Mouse (Mus musculus) kidney, postnatal 36 days (tissue): ENCODE measurements around the gene Gm10959.
"Not testable (repeated sequence)": the region's sequence is repeated elsewhere in the genome, so short reads cannot be mapped to it uniquely, and the experiment has no call there.

ENCODE experiments used
- DNase-seq, 2 experiments: peaks; one replicate each; pipeline ENCODE4 v3.0.0; 2021 to 2022; ENCODE audit warnings: mixed read lengths in 2 of 2

The Gm10959 gene

DNA sequence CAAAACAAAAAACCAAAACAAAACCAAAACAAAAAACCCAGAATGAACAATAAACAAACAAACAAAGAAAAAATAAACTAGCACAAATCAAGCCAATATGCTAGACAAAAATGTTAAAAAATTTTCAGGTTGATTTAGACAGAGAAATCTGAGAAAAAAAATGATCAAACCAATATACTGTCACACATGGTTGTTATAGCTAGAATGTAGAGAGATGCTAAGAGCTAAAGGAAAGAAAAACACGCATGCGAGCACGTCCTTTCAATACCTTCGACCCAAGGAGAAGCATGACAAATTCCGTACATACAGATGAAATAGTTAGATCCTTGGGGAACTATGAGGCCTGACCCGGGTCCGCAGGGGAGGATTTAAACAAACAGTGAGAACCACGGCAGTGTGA, at the start of gene Gm10959:
Gm10959 (minus strand) TSS at position 101 of the 400 bp plus-strand sequence.
- DNase-seq, result no peak

DNA sequence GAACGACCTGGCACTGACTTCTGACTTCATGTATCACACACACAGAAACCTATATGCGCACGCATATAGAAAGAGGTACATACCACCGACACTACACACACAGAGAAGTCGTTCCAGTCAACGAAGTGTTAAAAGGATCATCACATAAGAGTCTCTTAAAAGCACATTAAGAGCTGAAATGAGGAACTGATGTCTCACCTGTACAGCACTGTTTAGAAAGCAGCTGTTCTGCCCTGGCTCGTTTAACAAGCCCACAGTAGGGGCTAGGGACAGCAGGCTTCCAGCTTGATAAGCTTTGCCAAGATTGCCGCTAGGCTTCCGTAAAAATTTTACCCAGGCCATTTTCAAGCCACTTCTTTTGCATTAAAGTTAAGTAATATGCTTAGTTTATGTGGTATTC, 49.2 kb upstream of the Gm10959 start:
- DNase-seq, result no peak

DNA sequence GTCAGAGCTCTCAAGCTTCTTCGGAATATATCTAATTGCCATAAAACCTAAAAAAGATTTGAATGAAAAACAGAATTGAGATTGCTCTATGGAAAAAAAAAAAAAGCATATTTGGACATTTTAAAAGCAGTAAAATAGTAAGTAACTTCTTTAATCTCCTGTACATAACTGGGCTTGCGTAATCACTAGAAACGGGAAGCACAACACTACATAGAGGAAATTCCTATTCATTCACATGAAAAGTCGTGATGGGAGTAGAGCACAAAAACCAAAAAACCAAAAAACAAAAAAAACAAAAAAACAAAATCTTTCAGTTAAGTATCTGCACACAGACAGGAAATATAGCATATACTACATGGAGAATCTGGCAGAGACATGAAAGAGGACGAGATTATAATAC, 45.1 kb upstream of the Gm10959 start:
- DNase-seq, result no peak

DNA sequence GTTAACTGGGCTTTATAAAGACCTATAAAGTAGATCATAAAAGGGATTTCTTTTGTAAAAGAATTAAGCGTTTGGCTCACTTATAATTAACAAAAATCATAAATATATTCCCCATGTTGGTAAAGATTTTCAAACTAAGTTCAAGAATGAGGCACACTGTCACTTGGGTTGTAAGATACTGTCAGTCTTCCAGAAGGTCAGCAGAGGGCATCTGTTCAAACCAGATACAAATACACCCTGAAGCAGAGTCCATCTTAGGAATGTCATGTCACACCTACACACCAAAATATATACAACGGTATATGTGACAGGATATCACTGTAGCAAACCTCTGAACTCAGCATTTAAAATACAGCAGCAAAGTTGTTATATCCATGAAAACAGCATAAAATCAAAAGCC, 31.0 kb upstream of the Gm10959 start:
- DNase-seq, result no peak

DNA sequence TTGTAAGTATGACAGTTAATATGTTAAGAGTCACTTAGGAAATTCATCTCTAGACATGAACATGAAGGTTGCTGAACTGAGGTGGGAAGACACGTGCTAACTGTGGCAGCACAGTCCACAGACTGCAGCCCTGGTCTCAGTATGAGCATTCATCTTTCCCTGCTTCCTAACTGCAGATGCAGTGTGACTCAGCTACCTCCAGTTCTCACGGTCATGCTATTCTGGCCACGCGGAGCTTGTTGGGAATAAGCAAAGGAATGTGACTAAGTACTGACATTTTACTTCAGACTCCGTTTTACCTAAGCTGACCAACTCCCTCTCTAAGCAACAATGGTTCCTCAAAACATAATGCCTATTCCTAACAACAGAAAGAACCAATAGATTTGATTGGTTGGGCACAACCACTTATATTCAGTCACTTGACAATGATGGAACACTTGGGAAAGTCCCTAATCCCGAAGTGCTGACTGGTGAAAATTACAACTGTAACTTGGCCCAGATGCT, 24.3 kb upstream of the Gm10959 start:
- DNase-seq, result no peak

DNA sequence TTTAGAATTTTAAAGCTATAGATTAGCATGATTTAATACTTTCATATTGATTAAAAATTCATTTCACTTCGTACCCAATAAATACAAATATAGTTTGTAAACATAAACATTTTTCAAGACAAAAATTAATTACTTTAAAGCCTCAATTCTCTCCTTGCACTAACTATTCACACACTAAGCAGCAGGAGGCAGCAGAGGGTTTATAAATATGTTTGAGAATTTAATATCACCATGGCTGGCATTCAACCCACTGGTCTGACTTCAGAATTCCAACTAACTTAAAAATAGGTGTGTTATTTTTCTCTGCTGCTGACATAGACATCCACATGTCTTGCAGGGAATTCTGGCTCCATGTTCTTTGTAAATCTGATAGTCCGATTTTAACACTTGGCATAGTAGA, 20.1 kb upstream of the Gm10959 start:
- DNase-seq, result peak; percentile 39 to 64

DNA sequence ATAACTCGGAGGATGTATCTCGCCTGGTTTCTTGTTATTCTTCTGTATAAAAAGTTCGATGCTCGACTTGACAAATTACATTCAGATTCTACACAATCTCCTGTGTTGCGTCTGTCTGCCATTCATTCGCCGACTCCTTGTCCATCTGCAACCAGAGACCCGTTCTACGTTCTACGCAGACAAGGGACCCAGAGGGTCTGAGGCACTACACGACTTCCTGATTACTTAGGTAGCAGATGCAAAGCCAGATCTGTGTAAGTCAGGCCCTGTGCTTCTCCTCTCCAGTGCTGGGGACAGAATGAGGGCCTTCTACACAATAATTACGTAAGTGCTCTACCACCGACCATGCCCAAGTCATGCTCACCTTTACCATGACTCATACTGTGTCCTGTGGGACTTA, 18.0 kb upstream of the Gm10959 start:
- DNase-seq, result not testable (repeated sequence)

DNA sequence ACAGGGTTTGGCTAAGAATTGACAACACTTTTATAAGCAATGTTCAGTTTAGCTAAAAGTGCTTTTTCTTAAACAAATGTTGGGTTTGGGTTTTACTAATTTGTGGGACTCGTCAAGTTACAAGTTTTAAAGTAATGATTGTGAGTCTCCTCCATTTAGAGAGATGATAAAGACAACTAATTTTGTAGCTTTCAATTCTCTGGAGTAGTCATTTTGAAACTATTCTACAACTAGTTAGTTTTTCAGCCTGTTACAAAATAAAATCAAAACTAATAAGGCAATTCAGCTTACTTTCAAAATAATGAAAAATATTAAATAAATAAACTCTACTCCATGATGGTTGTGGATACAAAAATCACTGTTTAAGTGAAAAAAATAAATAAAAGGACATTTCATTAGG, 13.3 kb upstream of the Gm10959 start:
- DNase-seq, result no peak

DNA sequence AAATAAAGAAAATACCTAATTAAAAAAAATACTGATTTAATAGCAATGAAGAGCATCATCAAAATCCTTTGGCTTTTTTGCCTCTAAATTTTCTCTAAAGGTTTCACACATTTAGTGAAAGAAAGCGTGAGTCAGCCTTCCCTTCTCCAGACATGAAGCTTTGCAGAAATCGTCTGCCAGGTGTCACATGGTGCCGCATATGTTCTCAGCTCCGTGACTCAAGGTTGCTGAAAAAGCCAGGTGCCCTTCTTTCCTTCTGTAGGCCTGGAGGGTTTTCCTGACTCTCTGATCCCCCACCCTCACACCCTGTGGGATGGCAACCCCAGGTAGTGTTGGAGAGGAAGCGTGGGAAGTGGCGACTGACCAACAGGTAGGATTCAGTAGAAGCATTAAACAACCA, 10.6 kb upstream of the Gm10959 start:
- DNase-seq, result no peak

DNA sequence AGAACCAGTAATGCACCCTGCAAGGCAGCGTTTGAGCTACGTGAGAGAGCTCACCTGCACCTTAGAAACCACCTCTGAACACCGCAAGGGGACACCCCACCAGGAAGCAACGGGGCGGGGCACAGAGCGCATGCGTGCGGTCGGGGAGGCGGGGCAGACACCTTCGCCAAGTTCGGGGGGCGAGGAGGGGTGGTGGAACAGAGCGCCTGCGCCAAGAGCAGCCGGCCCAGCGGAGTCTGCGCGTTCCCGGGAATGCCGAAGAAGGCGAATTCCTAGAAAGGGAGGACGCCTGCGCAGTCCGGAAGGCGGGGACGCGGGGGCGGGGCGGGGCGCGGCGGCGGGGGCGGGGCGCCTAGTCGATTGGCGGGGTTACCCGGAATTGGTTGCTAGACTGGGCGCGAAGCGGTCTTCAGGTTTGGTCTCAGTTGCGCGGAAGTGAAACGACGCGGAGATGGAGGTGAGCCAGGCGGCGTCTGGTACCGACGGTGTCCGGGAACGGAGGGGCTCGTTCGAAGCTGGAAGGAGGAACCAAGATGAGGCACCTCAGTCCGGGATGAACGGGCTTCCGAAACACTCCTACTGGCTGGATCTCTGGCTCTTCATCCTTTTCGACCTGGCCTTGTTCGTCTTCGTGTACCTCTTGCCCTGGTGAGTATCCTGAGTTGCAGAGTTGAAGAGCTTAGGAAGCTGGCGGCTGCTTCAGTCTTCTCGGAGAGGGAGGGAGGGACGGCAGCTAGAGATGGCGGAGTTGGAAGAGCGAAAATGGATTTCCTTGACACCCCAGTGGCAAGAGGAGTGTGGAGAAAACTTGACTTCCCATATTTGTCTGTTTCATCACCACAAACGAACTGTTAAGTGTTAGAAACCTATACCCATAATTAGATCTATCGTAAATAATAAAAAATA, 5.1 kb upstream of the Gm10959 start, which contains the start of gene 1810037I17Rik:
1810037I17Rik (plus strand) TSS at position 195 of the 906 bp plus-strand sequence.
- DNase-seq, result peak; percentile 97 to 99

DNA sequence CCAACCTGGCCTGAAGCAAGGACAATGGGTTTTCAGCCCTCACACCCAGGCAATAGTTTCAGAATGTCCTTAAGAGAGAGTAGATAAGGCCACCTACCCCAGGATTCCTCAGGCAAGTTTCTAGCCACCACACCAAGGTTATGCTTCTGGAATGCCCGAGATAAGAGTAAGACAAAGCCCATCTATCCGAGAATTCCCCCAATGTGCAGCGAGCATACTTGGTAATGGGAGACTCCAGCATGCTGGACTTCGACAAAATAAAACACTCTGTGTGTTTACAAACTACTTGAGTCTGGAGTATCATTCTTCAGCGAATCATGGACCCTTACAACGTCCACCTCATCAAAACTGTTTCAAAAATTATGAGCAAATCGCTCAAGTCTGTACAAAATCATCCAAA, 4.0 kb upstream of the Gm10959 start:
- no peak for DNase-seq

DNA sequence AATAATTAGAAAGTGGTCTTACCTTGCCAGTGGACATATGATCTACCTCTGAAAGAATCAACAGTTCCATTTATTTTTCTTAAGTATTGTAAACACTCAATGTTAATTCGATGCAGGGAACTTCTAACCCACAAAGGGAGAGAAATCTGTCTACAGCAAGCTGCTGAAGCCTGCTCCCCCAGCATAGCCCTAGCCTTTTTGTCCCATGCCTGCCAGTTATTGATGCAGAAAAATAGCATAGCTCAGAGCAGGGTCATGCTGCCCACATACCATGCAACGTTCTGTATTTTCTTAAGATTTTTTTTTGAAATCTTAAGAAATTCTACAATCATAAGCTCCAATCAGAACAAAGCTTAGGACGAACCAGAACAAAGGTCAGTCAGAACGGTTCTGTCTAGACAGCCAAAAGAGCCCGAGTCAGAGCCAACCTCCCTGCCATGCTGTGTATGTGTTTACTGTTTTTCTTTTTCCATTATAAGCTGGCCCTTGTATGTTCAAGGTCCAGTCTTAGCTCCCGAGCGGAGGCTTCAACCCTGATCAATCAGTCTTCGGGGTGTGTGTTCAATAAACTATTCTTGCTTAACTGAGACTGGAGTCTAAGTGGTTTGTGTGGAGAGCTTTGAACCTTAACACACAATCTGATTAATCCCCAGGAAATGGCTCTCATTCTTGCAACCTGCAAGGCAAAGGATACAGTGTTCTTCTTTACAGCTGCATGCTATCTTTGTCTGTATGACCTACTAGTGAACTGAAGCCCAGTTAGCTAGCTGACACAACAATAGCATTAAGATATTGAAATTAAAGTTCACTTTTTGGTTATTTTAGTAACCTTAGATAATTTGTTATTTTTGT, 2.7 kb upstream of the Gm10959 start:
- peak; percentile 53 to 56 for DNase-seq

DNA sequence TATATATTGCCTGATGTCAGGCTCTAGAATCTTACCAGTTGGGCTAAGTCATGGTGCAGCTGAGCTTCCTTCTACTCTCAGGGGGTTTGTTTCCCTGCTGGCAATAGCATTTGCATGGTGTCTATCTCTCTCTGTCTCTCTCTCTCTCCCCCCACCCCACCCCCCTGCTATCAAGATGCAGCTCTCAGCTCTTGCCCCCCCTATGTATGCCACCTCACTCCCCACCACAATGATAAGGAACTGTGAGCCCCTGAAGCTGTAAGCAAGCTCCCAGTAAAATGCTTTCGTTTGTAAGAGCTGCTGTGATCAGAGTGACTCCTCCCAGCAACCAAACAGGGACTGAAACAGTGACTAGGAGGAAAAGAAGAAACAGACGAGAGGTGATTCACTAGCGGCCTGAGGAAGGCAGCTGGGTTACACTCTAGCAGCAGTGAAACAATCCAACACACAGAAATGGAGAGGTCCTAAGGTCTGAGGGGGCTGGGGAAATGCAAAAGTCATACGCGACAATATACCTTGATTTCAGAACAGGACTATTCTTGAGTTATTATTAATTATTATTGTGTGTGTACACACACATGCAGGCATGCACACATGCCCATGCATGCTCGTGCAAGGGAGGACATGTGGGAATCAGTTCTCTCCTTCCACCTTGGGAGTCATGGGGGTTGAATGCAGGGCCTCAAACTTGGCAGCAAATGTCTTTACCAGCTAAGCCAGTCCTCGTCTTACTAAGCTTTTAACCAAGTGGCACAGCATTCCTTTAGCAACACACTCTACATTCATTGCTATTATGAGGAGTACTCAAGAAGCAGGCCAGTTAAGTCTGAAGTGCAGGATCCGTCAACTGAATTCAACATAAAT, 1.6 kb upstream of the Gm10959 start:
- DNase-seq, result no peak

DNA sequence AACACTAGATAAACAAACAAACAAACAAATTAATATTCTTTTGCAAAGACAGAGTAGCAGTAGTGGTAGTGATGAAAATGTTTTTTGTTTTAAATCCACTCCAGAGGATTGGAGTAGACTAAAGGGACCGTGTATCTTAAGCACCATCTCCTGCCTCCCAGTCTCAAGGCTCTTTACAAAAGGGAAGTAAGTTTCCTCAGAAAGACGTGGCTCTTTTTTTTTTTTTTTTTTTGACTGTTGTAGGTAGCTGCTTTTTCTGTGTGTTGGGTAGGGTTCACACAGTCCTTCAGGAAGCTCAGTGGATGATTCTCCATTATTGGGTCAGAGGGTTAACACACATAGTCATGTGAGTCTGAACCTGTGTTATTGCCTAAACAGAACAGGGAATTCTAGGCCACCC, 488 bp downstream of the Gm10959 start:
- no peak for DNase-seq

DNA sequence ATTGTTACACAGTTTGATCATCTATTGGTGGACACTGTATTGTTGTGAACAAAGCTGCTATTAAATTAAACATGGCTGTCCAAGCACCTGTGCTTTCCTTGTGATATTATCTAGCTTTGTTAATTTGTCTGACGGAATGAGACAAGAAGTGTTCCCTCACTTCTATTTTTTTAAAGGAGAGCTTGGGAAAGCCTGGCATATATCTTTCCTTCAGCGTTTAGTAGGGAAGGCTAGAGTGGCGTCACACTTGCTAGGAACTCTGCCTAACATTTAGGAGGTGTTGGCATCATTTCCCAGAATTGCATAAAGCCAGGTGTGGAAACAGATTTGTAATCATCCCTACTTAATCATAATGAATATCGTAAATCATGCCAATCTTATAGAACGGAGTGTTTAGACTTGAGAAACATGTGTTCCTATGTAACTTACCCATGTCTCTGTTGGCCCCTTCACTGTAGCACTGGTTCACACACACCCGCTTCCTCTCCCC, 2.9 kb downstream of the Gm10959 start:
- no peak for DNase-seq

DNA sequence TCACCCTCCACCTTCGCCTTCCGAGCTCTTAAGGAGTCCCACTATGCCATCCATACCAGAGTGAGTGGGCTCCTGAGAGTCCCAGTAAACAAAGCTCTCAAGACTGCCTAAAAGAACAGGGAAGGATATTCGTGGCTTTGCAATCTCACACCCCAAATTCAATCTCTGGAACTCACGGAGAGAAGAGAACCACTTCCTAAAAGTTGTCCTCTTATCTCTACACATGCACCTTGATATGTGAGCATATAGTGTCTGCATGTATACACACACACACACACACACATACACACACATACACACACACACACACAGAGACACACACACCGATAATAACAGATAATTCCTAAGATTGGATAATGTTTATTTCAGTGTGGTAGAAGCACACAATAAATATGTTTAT, 3.7 kb downstream of the Gm10959 start:
- DNase-seq, result no peak

DNA sequence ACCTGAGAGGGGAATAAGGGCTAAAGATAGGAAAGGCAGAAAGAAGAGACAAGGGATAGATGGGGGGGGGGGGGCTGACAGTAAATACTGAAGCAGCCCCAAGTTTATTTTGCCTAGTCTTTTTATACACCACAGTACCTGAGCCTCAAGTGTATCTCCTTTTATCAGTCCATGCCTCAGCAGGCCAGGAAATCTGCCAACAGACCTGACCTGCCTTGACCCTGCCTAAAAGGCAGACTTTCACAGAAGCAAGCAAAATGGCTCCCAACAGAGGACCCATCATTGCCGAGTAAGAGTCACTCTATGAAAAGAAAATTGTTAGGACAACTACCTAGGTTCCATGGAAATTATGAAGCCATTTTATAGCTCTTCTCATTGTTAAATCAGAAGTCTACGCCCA, 11.3 kb downstream of the Gm10959 start:
- DNase-seq, result no peak

DNA sequence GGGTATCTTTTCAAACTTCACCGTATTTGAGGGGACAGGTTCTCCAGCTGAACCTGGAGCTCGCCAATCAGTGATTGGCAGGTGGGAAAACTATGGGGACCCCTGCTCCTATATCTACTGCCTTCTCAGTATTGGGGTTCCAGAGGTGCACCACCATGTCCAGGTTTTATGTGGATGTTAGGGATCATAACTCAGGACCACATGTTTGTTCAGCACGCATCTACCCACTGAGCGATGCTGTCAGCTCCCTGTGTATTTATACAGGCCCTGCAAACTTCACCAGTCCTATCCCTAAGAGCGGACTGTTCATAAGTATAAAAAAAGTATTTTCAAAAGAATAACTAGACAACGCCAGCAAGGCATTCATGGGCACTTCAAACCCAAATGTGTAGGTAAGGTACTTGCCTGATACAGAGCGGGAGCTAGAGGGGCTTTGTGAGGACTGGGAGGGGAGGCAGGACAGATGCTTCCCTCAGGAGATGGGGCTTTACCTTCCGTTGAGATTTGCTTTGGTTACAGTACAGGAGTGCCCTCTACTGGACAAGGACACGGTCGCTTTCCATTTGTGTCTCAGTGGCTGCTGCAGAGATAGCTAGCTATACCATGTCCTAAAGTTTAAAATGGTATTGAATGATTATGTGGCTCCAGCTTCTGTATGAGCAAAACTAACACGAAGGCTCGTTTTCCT, 15.3 kb downstream of the Gm10959 start:
- peak; percentile 35 to 64 for DNase-seq

DNA sequence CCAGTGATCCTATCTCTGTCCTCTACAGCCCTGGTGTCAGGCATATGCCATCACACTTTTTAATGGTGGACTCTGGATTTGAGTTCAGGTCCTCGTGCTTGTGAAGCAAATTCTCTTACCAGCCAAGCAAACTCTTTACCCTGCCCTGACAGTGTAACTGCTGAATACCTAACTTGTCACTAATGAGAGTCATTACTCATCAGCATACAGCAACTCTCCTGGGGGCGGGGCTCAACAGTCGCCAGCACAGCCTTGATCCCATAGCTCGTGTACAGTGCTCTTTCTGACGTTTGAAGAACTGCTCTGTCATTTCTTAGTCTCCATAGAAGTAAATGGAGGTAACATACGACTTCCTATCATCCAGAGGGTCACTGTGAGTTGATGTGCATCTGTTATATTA, 20.9 kb downstream of the Gm10959 start:
- no peak for DNase-seq

DNA sequence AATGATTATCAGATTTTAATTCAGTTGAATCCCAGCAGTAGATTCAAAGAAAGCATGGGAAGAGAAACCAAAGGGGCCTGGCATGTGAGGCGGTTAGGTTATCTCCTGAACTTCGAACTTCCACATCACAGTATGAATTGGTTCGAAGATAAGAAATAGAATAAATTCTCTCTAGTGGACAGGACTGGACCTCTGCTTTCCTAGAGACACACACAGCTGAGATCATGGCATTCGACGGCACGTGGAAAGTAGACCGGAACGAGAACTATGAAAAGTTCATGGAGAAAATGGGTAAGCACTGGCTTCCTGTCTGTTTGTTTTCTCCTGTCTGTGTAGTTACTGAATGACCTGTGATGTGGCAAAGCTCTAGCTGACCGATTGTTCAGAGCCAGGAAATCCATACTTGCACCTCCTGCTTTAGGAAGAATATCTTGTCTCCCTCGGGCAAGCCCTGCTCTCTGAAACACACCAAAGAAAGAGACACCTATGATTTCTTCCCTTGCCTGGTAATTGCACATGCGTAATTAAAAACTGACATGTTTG, 23.9 kb downstream of the Gm10959 start:
- no peak for DNase-seq

DNA sequence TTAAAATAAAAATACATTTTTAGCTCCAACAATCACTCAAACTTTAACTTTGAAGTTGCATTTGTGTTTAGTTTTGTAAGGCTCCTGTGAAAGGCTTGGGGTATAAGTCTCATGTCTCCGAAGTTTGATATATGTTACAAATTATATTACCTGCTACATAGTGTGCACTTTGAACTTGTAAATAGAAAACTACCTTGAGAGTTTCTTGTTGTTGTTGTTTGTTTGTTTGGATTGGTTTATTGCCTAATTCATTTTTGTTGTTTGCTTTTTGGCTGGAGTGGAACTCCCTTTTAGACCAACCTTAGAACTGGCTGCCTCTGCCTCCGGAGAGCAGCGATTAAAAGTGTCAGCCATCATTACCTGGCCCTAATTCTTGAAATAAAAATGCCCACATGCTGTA, 24.4 kb downstream of the Gm10959 start, which contains the start of gene Fabp2:
Fabp2 (plus strand) TSS at position 301 of the 400 bp plus-strand sequence.
- no peak for DNase-seq
